Mouse (Mus musculus) liver, postnatal 0 days (tissue): ENCODE data around the gene Olfr1471. TPM values are rescaled to one million over a fixed set of nuclear protein-coding genes. Genes with fewer than 3 reads are reported as not detected.
"Not testable (repeated sequence)": the region's sequence is repeated elsewhere in the genome, so short reads cannot be mapped to it uniquely, and the experiment has no call there.

Source experiments
- ATAC-seq: fragments of 200-750 bp; cut with Nextera tagmentation; 2 replicates; pipeline ENCODE4 v1.8.0; 2017; ENCODE audit warnings: mild to moderate bottlenecking, moderate library complexity
- DNase-seq: peaks from one replicate; pipeline ENCODE4 v3.0.0-alpha.2; 2016
- H3K27ac ChIP-seq: fragments of 300-500 bp; sonication (generic); 2 replicates; pipeline ENCODE4 v1.5.1; 2014; ENCODE audit warnings: antibody characterized with exemption, moderate library complexity, mild to moderate bottlenecking, low read depth
- H3K27me3 ChIP-seq: fragments of 300-500 bp; sonication (generic); 2 replicates; pipeline ENCODE4 v1.6.1; 2014; ENCODE audit warnings: low read length, control low read depth, mixed read lengths; ENCODE audit not compliant: insufficient read depth
- H3K36me3 ChIP-seq: fragments of 300-500 bp; sonication (generic); replicated peaks from 2 replicates; pipeline ENCODE4 v1.6.1; 2014; ENCODE audit warnings: mild to moderate bottlenecking, control low read depth, low read length, moderate library complexity, mixed read lengths; ENCODE audit not compliant: insufficient read depth
- H3K4me1 ChIP-seq: fragments of 300-500 bp; sonication (generic); 2 replicates; pipeline ENCODE4 v1.6.1; 2014; ENCODE audit warnings: antibody characterized with exemption, mild to moderate bottlenecking, control low read depth; ENCODE audit not compliant: insufficient read depth
- H3K4me2 ChIP-seq: fragments of 300-500 bp; sonication (generic); 2 replicates; pipeline ENCODE4 v1.6.1; 2014; ENCODE audit warnings: low read depth, mild to moderate bottlenecking, low read length, moderate library complexity, mixed read lengths
- H3K4me3 ChIP-seq: fragments of 300-500 bp; sonication (generic); 2 replicates; pipeline ENCODE4 v1.5.1; 2014; ENCODE audit warnings: low read depth, low read length
- H3K9ac ChIP-seq: fragments of 300-500 bp; sonication (generic); replicated peaks from 2 replicates; pipeline ENCODE4 v1.6.1; 2014; ENCODE audit warnings: mild to moderate bottlenecking, moderate library complexity
- H3K9me3 ChIP-seq: fragments of 300-500 bp; sonication (generic); 2 replicates; pipeline ENCODE4 v1.6.1; 2016; ENCODE audit warnings: mild to moderate bottlenecking, control low read depth, low read length, mixed read lengths
- CTCF ChIP-seq: sonication (generic); IDR thresholded peaks from 2 replicates; pipeline ENCODE4 v1.5.1; 2016; ENCODE audit warnings: antibody characterized with exemption, low read depth
- EP300 ChIP-seq: IDR thresholded peaks from 2 replicates; pipeline ENCODE4 v1.6.1; 2016; ENCODE audit warnings: antibody characterized with exemption, low read depth, mild to moderate bottlenecking
- WGBS: fragments of 180-500 bp; shearing (Covaris S2); extraction: QIAGEN DNeasy Blood & Tissue Kit; methylation state at CpG from one replicate; pipeline ENCODE4 v1.1.7; 2014; ENCODE audit not compliant: insufficient replicate concordance; 5-methylcytosine and 5-hydroxymethylcytosine counted together
- polyA plus RNA-seq: library from polyadenylated mRNA; unstranded; fragments of >200 nt; fragmentation: Nextera tagmentation; extraction: Ambion mirVana; gene quantifications from 2 replicates; pipeline ENCODE4 v1.2.1, GENCODE M21; 2015

Gene Olfr1471
- polyA plus RNA-seq, result not detected in 2 replicates

DNA sequence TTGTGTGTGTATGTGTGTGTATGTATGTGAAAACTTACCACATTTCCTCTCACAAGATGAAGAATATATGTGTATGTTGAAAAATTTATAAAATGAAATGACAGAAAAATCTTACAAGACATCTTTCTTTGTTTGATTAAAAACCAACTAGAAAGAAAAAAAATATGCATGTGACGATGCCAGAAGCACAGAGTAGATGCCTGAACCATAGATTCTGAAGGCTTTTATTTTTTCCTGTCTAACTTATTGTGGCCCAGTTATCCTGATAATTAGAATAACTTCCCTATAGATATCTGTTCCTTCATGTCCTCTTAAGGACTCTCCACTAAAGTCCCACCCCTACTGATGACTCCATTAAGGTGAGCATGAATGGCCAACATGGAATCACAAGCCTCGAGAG, at the start of gene Olfr1471:
Gene Olfr1471 (plus strand): TSS at position 301 of the 400 bp plus-strand sequence.
- H3K9ac ChIP-seq, ATAC-seq, H3K27ac ChIP-seq, H3K27me3 ChIP-seq, DNase-seq, H3K9me3 ChIP-seq, H3K4me1 ChIP-seq, H3K36me3 ChIP-seq, H3K4me2 ChIP-seq, H3K4me3 ChIP-seq: not testable (repeated sequence)
- 61% methylated on average over 2 of the region's 2 CpGs for WGBS

DNA sequence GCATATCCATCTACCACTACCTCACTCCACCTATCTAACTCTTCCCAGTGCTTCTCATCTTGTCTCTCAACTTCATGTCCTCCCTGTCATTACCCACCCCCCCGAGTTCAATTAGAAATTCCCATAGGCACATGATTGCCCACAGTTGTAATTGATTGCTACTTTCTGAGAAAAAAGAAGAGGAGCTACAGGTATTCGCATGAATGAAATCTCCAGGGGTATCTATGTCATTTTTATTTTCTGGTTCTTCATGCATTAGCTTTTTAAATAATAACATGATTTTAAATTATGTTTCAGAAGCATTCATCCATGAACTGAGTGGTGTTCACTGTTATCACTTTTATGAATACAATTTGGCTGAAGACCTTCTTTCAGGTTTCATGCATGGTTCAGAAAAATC, 35.7 kb upstream of the Olfr1471 start, which contains the start of gene Olfr1469:
Gene Olfr1469 (plus strand): TSS at position 301 of the 400 bp plus-strand sequence.
- ATAC-seq (no peak), DNase-seq (no peak)
- TF ChIP-seq CTCF (no peak), EP300 (no peak)
- H3K4me2 ChIP-seq, result no peak within 1 kb of the TSS
- no peak within 1 kb of the TSS for H3K4me3 ChIP-seq
- no peaks in the 10 kb centered on the region for H3K9me3 ChIP-seq
- H3K4me1 ChIP-seq, result no peaks in the 10 kb centered on the region
- no peak within 1 kb of the TSS for H3K9ac ChIP-seq
- H3K27ac ChIP-seq, result no peak within 1 kb of the TSS
- WGBS, result 75% methylated on average over 2 of the region's 2 CpGs
- H3K27me3 ChIP-seq, result no peaks in the 10 kb centered on the region
- no peaks in the 10 kb centered on the region for H3K36me3 ChIP-seq

DNA sequence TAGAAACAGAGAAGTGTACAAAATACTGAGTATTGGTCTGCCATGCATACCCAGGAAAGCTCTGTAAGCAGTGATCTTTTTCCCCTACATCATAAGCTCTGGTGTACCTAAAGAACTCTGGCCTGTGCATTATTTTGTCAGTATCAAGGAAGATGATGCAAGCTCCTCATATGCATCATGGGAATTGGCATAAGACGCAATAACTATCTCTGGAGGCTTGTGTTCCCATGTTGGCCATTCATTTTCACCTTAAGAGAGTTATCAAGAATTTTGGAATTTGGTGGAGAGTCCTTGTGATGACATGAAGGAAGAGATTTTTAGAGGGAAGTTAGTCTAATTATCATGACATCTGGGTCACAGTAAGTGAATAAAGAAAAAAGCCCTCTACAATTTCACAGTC, 12.8 kb downstream of the Olfr1471 start, which contains the start of gene Olfr1472:
Gene Olfr1472 (minus strand): TSS at position 101 of the 400 bp plus-strand sequence.
- 75% methylated on average over 1 of the region's 1 CpGs for WGBS

DNA sequence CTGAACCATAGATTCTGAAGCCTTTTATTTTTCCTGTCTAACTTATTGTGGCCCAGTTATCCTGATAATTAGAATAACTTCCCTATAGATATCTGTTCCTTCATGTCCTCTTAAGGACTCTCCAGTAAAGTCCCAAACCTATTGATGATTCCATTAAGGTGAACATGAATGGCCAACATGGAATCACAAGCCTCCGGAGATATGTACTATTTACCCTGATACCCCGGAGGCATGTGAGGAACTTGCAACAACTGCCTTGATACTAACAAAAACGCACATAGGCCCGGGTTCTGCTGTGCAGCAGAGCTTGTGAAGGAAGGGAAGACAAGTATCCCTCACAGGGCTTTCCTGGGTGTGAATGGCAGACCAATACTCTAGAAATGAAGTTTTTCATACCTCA, 26.1 kb downstream of the Olfr1471 start, which contains the start of gene Olfr1474:
Gene Olfr1474 (plus strand): TSS at position 301 of the 400 bp plus-strand sequence.
- WGBS, result 68% methylated on average over 4 of the region's 4 CpGs
- not testable (repeated sequence) for ATAC-seq

More for the DNA sequence above, 12.8 kb downstream of the Olfr1471 start, which contains the start of gene Olfr1472:
- no peak for DNase-seq
- no peaks in the 10 kb centered on the region for H3K4me1 ChIP-seq
- no peak within 1 kb of the TSS for H3K9ac ChIP-seq
- H3K27ac ChIP-seq, result no peak within 1 kb of the TSS
- H3K4me3 ChIP-seq, result no peak within 1 kb of the TSS
- no peaks in the 10 kb centered on the region for H3K36me3 ChIP-seq
- no peak within 1 kb of the TSS for H3K4me2 ChIP-seq
- no peak for ATAC-seq
- H3K27me3 ChIP-seq, result no peaks in the 10 kb centered on the region
- no peaks in the 10 kb centered on the region for H3K9me3 ChIP-seq
- TF ChIP-seq CTCF, result no peak
- no peak for TF ChIP-seq EP300

DNA sequence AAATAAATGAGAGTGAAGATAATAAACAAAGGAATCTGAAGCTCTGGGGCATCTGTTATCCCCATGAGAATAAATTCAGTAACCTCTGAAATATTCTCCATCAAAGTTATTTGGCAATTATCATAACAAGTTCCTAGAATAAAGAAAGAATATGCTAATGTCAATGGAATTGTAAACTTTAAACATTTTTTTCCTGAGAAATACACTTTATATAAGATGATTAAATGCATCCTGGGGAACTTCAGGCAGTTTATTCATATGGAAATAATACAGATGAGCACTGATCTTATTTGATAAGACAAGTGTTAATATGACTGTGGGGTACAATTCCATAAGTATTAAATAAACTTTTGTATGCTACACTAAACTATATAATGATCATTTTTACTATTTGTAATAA, 36.9 kb downstream of the Olfr1471 start, which contains the start of gene Olfr1475:
Gene Olfr1475 (minus strand): TSS at position 101 of the 400 bp plus-strand sequence.
- H3K4me2 ChIP-seq, result no peak within 1 kb of the TSS
- ATAC-seq (no peak), DNase-seq (no peak)
- H3K9ac ChIP-seq, result no peak within 1 kb of the TSS
- TF ChIP-seq EP300 (no peak), CTCF (no peak)
- H3K4me1 ChIP-seq, result no peaks in the 10 kb centered on the region
- H3K27ac ChIP-seq, result no peak within 1 kb of the TSS
- no peaks in the 10 kb centered on the region for H3K27me3 ChIP-seq
- H3K36me3 ChIP-seq, result no peaks in the 10 kb centered on the region
- H3K9me3 ChIP-seq, result no peaks in the 10 kb centered on the region
- no peak within 1 kb of the TSS for H3K4me3 ChIP-seq

More for the DNA sequence above, 26.1 kb downstream of the Olfr1471 start, which contains the start of gene Olfr1474:
- H3K27me3 ChIP-seq, DNase-seq, H3K4me2 ChIP-seq, H3K4me3 ChIP-seq, H3K4me1 ChIP-seq, H3K9me3 ChIP-seq, H3K9ac ChIP-seq, H3K36me3 ChIP-seq, H3K27ac ChIP-seq: not testable (repeated sequence)

DNA sequence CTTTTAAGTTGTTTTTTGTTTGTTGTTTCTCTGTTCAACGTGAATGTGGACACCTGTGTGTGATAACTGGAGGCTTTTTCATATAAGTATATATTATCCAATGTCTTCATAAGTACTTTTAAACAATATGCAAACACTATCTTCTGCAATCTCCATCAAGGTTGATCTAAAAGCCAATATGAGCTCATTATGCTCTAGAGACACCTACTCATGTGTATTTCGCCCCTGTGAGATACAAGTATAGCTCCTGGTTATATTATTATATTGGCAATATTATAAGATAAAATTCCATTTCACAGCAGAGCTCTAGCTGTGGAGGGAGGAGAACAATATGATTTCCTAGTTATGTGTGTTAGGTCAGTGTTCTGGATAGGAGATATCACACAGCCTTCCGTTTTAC, 57.0 kb downstream of the Olfr1471 start, which contains the start of gene Olfr1477:
Gene Olfr1477 (plus strand): TSS at position 301 of the 400 bp plus-strand sequence.
- H3K9me3 ChIP-seq, result no peaks in the 10 kb centered on the region
- WGBS, result 56% methylated on average over 3 of the region's 3 CpGs

More for the DNA sequence above, 57.0 kb downstream of the Olfr1471 start, which contains the start of gene Olfr1477:
- Histone ChIP-seq H3K27me3 (no peaks in the 10 kb centered on the region), H3K36me3 (no peaks in the 10 kb centered on the region), H3K9ac (no peak within 1 kb of the TSS), H3K4me3 (no peak within 1 kb of the TSS), H3K4me2 (no peak within 1 kb of the TSS), H3K4me1 (no peaks in the 10 kb centered on the region), H3K27ac (no peak within 1 kb of the TSS)
- TF ChIP-seq CTCF (no peak), EP300 (no peak)
- DNase-seq (no peak), ATAC-seq (no peak)

Other genes starting within 250 kb of the Olfr1471 start
- gene Olfr1463, start 212.1 kb upstream of the Olfr1471 start, polyA plus RNA-seq, result not detected in 2 replicates
- not detected in 2 replicates for gene Olfr1465, start 127.9 kb upstream of the Olfr1471 start, polyA plus RNA-seq
- gene Olfr1466, start 104.5 kb upstream of the Olfr1471 start, polyA plus RNA-seq, result not detected in 2 replicates
- not detected in 2 replicates for gene Olfr1467, start 81.2 kb upstream of the Olfr1471 start, polyA plus RNA-seq
- not detected in 2 replicates for gene Olfr1469, start 35.6 kb upstream of the Olfr1471 start, polyA plus RNA-seq
- gene Olfr1472, start 12.7 kb downstream of the Olfr1471 start, polyA plus RNA-seq, result not detected in 2 replicates
- not detected in 2 replicates for gene Olfr1474, start 26.2 kb downstream of the Olfr1471 start, polyA plus RNA-seq
- not detected in 2 replicates for gene Olfr1475, start 36.8 kb downstream of the Olfr1471 start, polyA plus RNA-seq
- gene Olfr1477, start 57.1 kb downstream of the Olfr1471 start, polyA plus RNA-seq, result not detected in 2 replicates
- gene Olfr1480, start 84.5 kb downstream of the Olfr1471 start, polyA plus RNA-seq, result not detected in 2 replicates
- gene Olfr1484, start 140.1 kb downstream of the Olfr1471 start, polyA plus RNA-seq, result not detected in 2 replicates
- not detected in 2 replicates for gene Olfr1487, start 174.0 kb downstream of the Olfr1471 start, polyA plus RNA-seq
- not detected in 2 replicates for gene Olfr1489, start 188.2 kb downstream of the Olfr1471 start, polyA plus RNA-seq
- not detected in 2 replicates for gene Olfr1490, start 207.7 kb downstream of the Olfr1471 start, polyA plus RNA-seq